9 mouse cellular contexts compared by ENCODE assay signal in the genomic region with DNA sequence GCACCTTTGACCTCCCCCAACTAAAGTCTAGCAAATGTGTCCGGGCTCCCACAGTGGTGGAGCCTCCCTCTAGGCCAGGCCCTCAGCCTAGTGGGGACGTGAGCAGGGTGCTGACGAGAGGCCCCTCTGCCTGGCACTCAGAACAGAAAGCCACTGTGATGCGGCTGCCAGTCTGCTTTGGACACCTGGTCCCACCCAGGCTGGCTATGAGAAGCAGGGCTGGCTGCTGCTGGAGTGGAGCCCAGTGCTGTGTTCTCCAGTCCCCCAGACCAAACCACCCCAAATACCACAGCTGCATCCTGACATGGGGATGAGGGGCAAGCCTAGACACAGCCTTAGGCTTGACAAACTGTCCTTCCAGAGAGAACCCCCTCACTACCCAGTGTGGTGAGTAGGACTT. TPM values are rescaled to one million over a fixed set of nuclear protein-coding genes. Genes with fewer than 3 reads are reported as not detected.
DNase-seq lines count a peak whose midpoint lies in the region; ATAC-seq lines count a peak whose summit lies in the region.
"Had no signal": no experiment of that assay in that cellular context is flagged by ENCODE, and none has a peak within 500 bp of the region (broad histone marks: within the 10 kb centered on the region; RNA-seq: fewer than 3 reads in every experiment).

No protein-coding gene starts in this region.

- H3K36me3 ChIP-seq in limb, embryonic 12.5 days, result no peaks in the 10 kb centered on the region
- no peaks in the 10 kb centered on the region; the same call in 1 of the 2 replicates for H3K36me3 ChIP-seq in kidney, embryonic 16.5 days (ENCODE audit: insufficient read depth, low read length)

- no peak overlapping the region for H3K4me3 ChIP-seq in limb, embryonic 12.5 days (replicated peaks)
- H3K4me3 ChIP-seq in kidney, embryonic 16.5 days (ENCODE audit: low read length), result no peak overlapping the region

- peaks cover 44% of the 10 kb centered on the region for H3K27me3 ChIP-seq in limb, embryonic 12.5 days
- no peaks in the 10 kb centered on the region for H3K27me3 ChIP-seq in kidney, embryonic 16.5 days (ENCODE audit: insufficient read depth, low read length)

- H3K4me1 ChIP-seq in limb, embryonic 12.5 days (replicated peaks), result peaks cover 51% of the 10 kb centered on the region
- H3K4me1 ChIP-seq in kidney, embryonic 16.5 days (ENCODE audit: insufficient read depth, low read length), result peaks cover 14% of the 10 kb centered on the region

- no peak overlapping the region for H3K9ac ChIP-seq in limb, embryonic 12.5 days (replicated peaks)
- H3K9ac ChIP-seq in kidney, embryonic 16.5 days (replicated peaks; ENCODE audit: low read length), result no peak overlapping the region

- 0 out of 2 replicates have a peak overlapping the region, but pooled peaks have one; percentile 13 for H3K27ac ChIP-seq in limb, embryonic 12.5 days
- H3K27ac ChIP-seq in kidney, embryonic 16.5 days (ENCODE audit: low read length), result no peak overlapping the region
- H3K27ac ChIP-seq: stomach, postnatal 0 days had no signal

- no peak for ATAC-seq in limb, embryonic 12.5 days (ENCODE audit: insufficient number of reproducible peaks, insufficient read depth, low FRiP score, low TSS enrichment, low read depth)
- ATAC-seq in kidney, embryonic 16.5 days (ENCODE audit: low FRiP score, low TSS enrichment), result no peak; the same call in 1 of the 2 replicates

- H3K9me3 ChIP-seq in limb, embryonic 12.5 days, result no peaks in the 10 kb centered on the region
- no peaks in the 10 kb centered on the region for H3K9me3 ChIP-seq in kidney, embryonic 16.5 days (ENCODE audit: low read length)

- WGBS in limb, embryonic 12.5 days, result 62% methylated on average over 4 of the region's 4 CpGs
- 80% methylated on average over 4 of the region's 4 CpGs for WGBS in kidney, embryonic 16.5 days

- no peak overlapping the region for H3K4me2 ChIP-seq in limb, embryonic 12.5 days
- no peak overlapping the region for H3K4me2 ChIP-seq in kidney, embryonic 16.5 days (replicated peaks; ENCODE audit: low read depth, low read length)

- DNase-seq in layer of hippocampus, adult 9-11 months, result peak; percentile 61
- no peak for DNase-seq in layer of hippocampus, postnatal 25 days (ENCODE audit: extremely low spot score in 1 of 2, low spot score in 1 of 2)
- DNase-seq in thymus, postnatal 25 days, result peak; percentile 23
- no peak for DNase-seq in thymus, postnatal 10 days (ENCODE audit: low spot score in 2 of 2)
- no peak for DNase-seq in adipocyte (ENCODE audit: low spot score)
- DNase-seq: heart, postnatal 14 days had no signal

RNA-seq across cellular contexts. Expression of a gene that starts 42.4 kb away (rescaled TPM):
- 10 to 100 TPM; 26.7 to 40.1 TPM for total RNA-seq in layer of hippocampus, postnatal 25 days (2021)
- polyA plus RNA-seq in limb, embryonic 12.5 days (2016; fragmentation: Nextera tagmentation; extraction: Ambion mirVana), result 4.2 and 4.3 TPM in 2 replicates
- polyA plus RNA-seq in kidney, embryonic 16.5 days (2015; fragmentation: Nextera tagmentation; extraction: Ambion mirVana), result 12.0 and 14.3 TPM in 2 replicates

Comparison
In these comparisons a context has a peak if more than half of its experiments do, and no peak if none do; other contexts are left out.
1. DNase-seq: peak in layer of hippocampus, adult 9-11 months (single experiment) and thymus, postnatal 25 days (single experiment); none in layer of hippocampus, postnatal 25 days (0 of 2), thymus, postnatal 10 days (0 of 2) and adipocyte (single experiment).